Mouse (Mus musculus) ES-Bruce4 (cell line): ENCODE measurements around the gene Mybph.

Experiments
- CTCF ChIP-seq: IDR thresholded peaks from one replicate; pipeline ENCODE4 v1.8.1; 2011; ENCODE audit warnings: low read depth, low read length
- EP300 ChIP-seq: IDR thresholded peaks from 2 replicates; pipeline ENCODE4 v1.6.1; 2011; ENCODE audit warnings: low read depth, low read length; ENCODE audit not compliant: insufficient read depth
- POLR2A ChIP-seq: IDR thresholded peaks from one replicate; pipeline ENCODE4 v1.8.1; 2011; ENCODE audit warnings: low read length; ENCODE audit not compliant: insufficient read depth

- TF ChIP-seq CTCF (no peak), EP300 (no peak), POLR2A (no peak)
Measured at GRCm38 (mm10) chr1:134173081-134173480, 20.2 kb upstream of the Mybph start.
